Mouse (Mus musculus): ENCODE data around the gene Fam171a1.

GRCm38 (mm10) chr2:3218225-3218624 lies 104.2 kb downstream of the Fam171a1 start:
- TF ChIP-seq CTCF (IDR thresholded peaks at IDR 0.05; ENCODE audit: borderline replicate concordance, control insufficient read depth, extremely low read depth, insufficient read depth, low read length, poor library complexity) (no peak), POLR2A (IDR thresholded peaks at IDR 0.05; ENCODE audit: control insufficient read depth, extremely low read depth, insufficient read depth, low read length, poor library complexity) (no peak)
